Mouse (Mus musculus): ENCODE measurements around the gene Wdr86. TPM values are rescaled to one million over a fixed set of nuclear protein-coding genes. Genes with fewer than 3 reads are reported as not detected.
"Not testable (repeated sequence)": the region's sequence is repeated elsewhere in the genome, so short reads cannot be mapped to it uniquely, and the experiment has no call there.

Gene Wdr86
- polyA plus RNA-seq, 1 experiment from 2014 or later = 4.2 TPM

GRCm38 (mm10) chr5:24704615-24705014, 25.9 kb downstream of the Wdr86 start:
- H3K4me3 ChIP-seq (ENCODE audit: low read length) = no peak overlapping the region
- H3K9me3 ChIP-seq (replicated peaks; ENCODE audit: control insufficient read depth, low read length) = no peaks in the 10 kb centered on the region
- H3K27ac ChIP-seq (ENCODE audit: low read length) = no peak overlapping the region
- no peaks in the 10 kb centered on the region for H3K27me3 ChIP-seq (ENCODE audit: control insufficient read depth, insufficient read depth, low read length)
- peaks cover 70% of the 10 kb centered on the region for H3K36me3 ChIP-seq (ENCODE audit: control insufficient read depth, insufficient read depth)
- no peak for ATAC-seq (replicated peaks; ENCODE audit: extremely low read depth, insufficient read depth, low FRiP score)
- peaks cover 2% of the 10 kb centered on the region; the same call in 1 of the 2 replicates for H3K4me1 ChIP-seq (ENCODE audit: control insufficient read depth, insufficient read depth, low read length)
- WGBS = 78% methylated on average over 8 of the region's 8 CpGs
- H3K9ac ChIP-seq (ENCODE audit: low read length) = no peak overlapping the region
- H3K4me2 ChIP-seq (ENCODE audit: low read depth, low read length) = no peak overlapping the region

GRCm38 (mm10) chr5:24701271-24701670, 29.3 kb downstream of the Wdr86 start:
- peaks cover 65% of the 10 kb centered on the region for H3K36me3 ChIP-seq (ENCODE audit: control insufficient read depth, insufficient read depth)
- no peak overlapping the region for H3K9ac ChIP-seq (ENCODE audit: low read length)
- no peak for ATAC-seq (replicated peaks; ENCODE audit: extremely low read depth, insufficient read depth, low FRiP score)
- H3K4me2 ChIP-seq (ENCODE audit: low read depth, low read length) = no peak overlapping the region
- H3K27ac ChIP-seq (ENCODE audit: low read length) = no peak overlapping the region
- WGBS = 88% methylated on average over 3 of the region's 3 CpGs
- H3K4me1 ChIP-seq (ENCODE audit: control insufficient read depth, insufficient read depth, low read length) = no peaks in the 10 kb centered on the region
- H3K27me3 ChIP-seq (ENCODE audit: control insufficient read depth, insufficient read depth, low read length) = no peaks in the 10 kb centered on the region
- H3K9me3 ChIP-seq (replicated peaks; ENCODE audit: control insufficient read depth, low read length) = no peaks in the 10 kb centered on the region
- no peak overlapping the region for H3K4me3 ChIP-seq (ENCODE audit: low read length)

GRCm38 (mm10) chr5:24696704-24697103, 33.8 kb downstream of the Wdr86 start:
- 0 out of 2 replicates have a peak overlapping the region, but pooled peaks have one; percentile 28 for H3K27ac ChIP-seq (ENCODE audit: low read length)
- no peaks in the 10 kb centered on the region for H3K9me3 ChIP-seq (replicated peaks; ENCODE audit: control insufficient read depth, low read length)
- ATAC-seq (replicated peaks; ENCODE audit: extremely low read depth, insufficient read depth, low FRiP score) = no peak
- 75% methylated on average over 3 of the region's 3 CpGs for WGBS
- no peak overlapping the region for H3K4me3 ChIP-seq (ENCODE audit: low read length)
- H3K4me2 ChIP-seq (ENCODE audit: low read depth, low read length) = no peak overlapping the region
- no peak overlapping the region for H3K9ac ChIP-seq (ENCODE audit: low read length)
- peaks cover 72% of the 10 kb centered on the region for H3K36me3 ChIP-seq (ENCODE audit: control insufficient read depth, insufficient read depth)
- H3K27me3 ChIP-seq (ENCODE audit: control insufficient read depth, insufficient read depth, low read length) = no peaks in the 10 kb centered on the region
- peaks cover 3% of the 10 kb centered on the region for H3K4me1 ChIP-seq (ENCODE audit: control insufficient read depth, insufficient read depth, low read length)

GRCm38 (mm10) chr5:24687696-24688095, 42.8 kb downstream of the Wdr86 start:
- no peak overlapping the region for H3K4me3 ChIP-seq (ENCODE audit: low read length)
- no peak overlapping the region for H3K27ac ChIP-seq (ENCODE audit: low read length)
- H3K4me2 ChIP-seq (ENCODE audit: low read depth, low read length) = no peak overlapping the region
- WGBS = 48% methylated on average over 1 of the region's 1 CpGs
- no peak overlapping the region for H3K9ac ChIP-seq (ENCODE audit: low read length)
- H3K36me3 ChIP-seq (ENCODE audit: control insufficient read depth, insufficient read depth) = peaks cover 18% of the 10 kb centered on the region
- peaks cover 17% of the 10 kb centered on the region for H3K4me1 ChIP-seq (ENCODE audit: control insufficient read depth, insufficient read depth, low read length)
- H3K9me3 ChIP-seq (replicated peaks; ENCODE audit: control insufficient read depth, low read length) = no peaks in the 10 kb centered on the region
- H3K27me3 ChIP-seq (ENCODE audit: control insufficient read depth, insufficient read depth, low read length) = no peaks in the 10 kb centered on the region
- ATAC-seq (replicated peaks; ENCODE audit: extremely low read depth, insufficient read depth, low FRiP score) = no peak

- peaks cover 14% of the 10 kb centered on the region for H3K36me3 ChIP-seq (ENCODE audit: control insufficient read depth, insufficient read depth)
- ATAC-seq (replicated peaks; ENCODE audit: extremely low read depth, insufficient read depth, low FRiP score); H3K27me3 ChIP-seq (ENCODE audit: control insufficient read depth, insufficient read depth, low read length); H3K9me3 ChIP-seq (replicated peaks; ENCODE audit: control insufficient read depth, low read length); H3K27ac ChIP-seq (ENCODE audit: low read length): not testable (repeated sequence)
- H3K4me2 ChIP-seq (ENCODE audit: low read depth, low read length) = peak overlapping the region; percentile 74
- H3K9ac ChIP-seq (ENCODE audit: low read length) = peak overlapping the region; percentile 92
- peak overlapping the region; percentile 98 for H3K4me3 ChIP-seq (ENCODE audit: low read length)
- H3K4me1 ChIP-seq (ENCODE audit: control insufficient read depth, insufficient read depth, low read length) = peaks cover 17% of the 10 kb centered on the region
- WGBS = 72% methylated on average over 16 of the region's 16 CpGs
These were observed 43.7 kb downstream of the Wdr86 start for GRCm38 (mm10) chr5:24686671-24687420.

- Histone ChIP-seq H3K4me1 (ENCODE audit: control insufficient read depth, insufficient read depth, low read length) (peaks cover 17% of the 10 kb centered on the region), H3K9me3 (replicated peaks; ENCODE audit: control insufficient read depth, low read length) (no peaks in the 10 kb centered on the region), H3K27me3 (ENCODE audit: control insufficient read depth, insufficient read depth, low read length) (no peaks in the 10 kb centered on the region), H3K4me3 (ENCODE audit: low read length) (peak overlapping the region; percentile 98), H3K9ac (ENCODE audit: low read length) (peak overlapping the region; percentile 92), H3K4me2 (ENCODE audit: low read depth, low read length) (peak overlapping the region; percentile 74), H3K36me3 (ENCODE audit: control insufficient read depth, insufficient read depth) (peaks cover 12% of the 10 kb centered on the region), H3K27ac (ENCODE audit: low read length) (peak overlapping the region; percentile 99)
- no peak for ATAC-seq (replicated peaks; ENCODE audit: extremely low read depth, insufficient read depth, low FRiP score)
- 0% methylated on average over 15 of the region's 15 CpGs for WGBS
These were observed 44.4 kb downstream of the Wdr86 start for GRCm38 (mm10) chr5:24686176-24686575.

GRCm38 (mm10) chr5:24685366-24686093, 45.0 kb downstream of the Wdr86 start, which contains the start of gene Nub1:
Gene Nub1 (plus strand): TSS chr5:24685532.
- ATAC-seq (replicated peaks; ENCODE audit: extremely low read depth, insufficient read depth, low FRiP score) = peak; percentile 97
- peak within 1 kb of the TSS; percentile 99 for H3K27ac ChIP-seq (ENCODE audit: low read length)
- under 1% methylated on average over 53 of the region's 53 CpGs for WGBS
- H3K36me3 ChIP-seq (ENCODE audit: control insufficient read depth, insufficient read depth) = peaks cover 6% of the 10 kb centered on the region
- H3K9me3 ChIP-seq (replicated peaks; ENCODE audit: control insufficient read depth, low read length) = no peaks in the 10 kb centered on the region
- peaks cover 17% of the 10 kb centered on the region for H3K4me1 ChIP-seq (ENCODE audit: control insufficient read depth, insufficient read depth, low read length)
- peak within 1 kb of the TSS; percentile 92 for H3K9ac ChIP-seq (ENCODE audit: low read length)
- H3K4me3 ChIP-seq (ENCODE audit: low read length) = peak within 1 kb of the TSS; percentile 98
- H3K4me2 ChIP-seq (ENCODE audit: low read depth, low read length) = peak within 1 kb of the TSS; percentile 87
- H3K27me3 ChIP-seq (ENCODE audit: control insufficient read depth, insufficient read depth, low read length) = no peaks in the 10 kb centered on the region

GRCm38 (mm10) chr5:24684578-24685365, 45.8 kb downstream of the Wdr86 start:
- Histone ChIP-seq H3K36me3 (ENCODE audit: control insufficient read depth, insufficient read depth) (peaks cover 5% of the 10 kb centered on the region), H3K4me3 (ENCODE audit: low read length) (peak overlapping the region; percentile 57), H3K9ac (ENCODE audit: low read length) (peak overlapping the region; percentile 76), H3K4me2 (ENCODE audit: low read depth, low read length) (peak overlapping the region; percentile 87), H3K4me1 (ENCODE audit: control insufficient read depth, insufficient read depth, low read length) (peaks cover 17% of the 10 kb centered on the region), H3K27ac (ENCODE audit: low read length) (peak overlapping the region; percentile 99), H3K27me3 (ENCODE audit: control insufficient read depth, insufficient read depth, low read length) (no peaks in the 10 kb centered on the region), H3K9me3 (replicated peaks; ENCODE audit: control insufficient read depth, low read length) (no peaks in the 10 kb centered on the region)
- ATAC-seq (replicated peaks; ENCODE audit: extremely low read depth, insufficient read depth, low FRiP score) = peak; percentile 10
- 20% methylated on average over 16 of the region's 16 CpGs for WGBS
